Mouse (Mus musculus) C2C12 (cell line): ENCODE data around the gene Kcnma1.

Experiments used
- CEBPB ChIP-seq: IDR thresholded peaks from one replicate; pipeline ENCODE4 v1.6.1; 2011; ENCODE audit warnings: low read depth, mild to moderate bottlenecking, control low read depth, moderate library complexity
- CTCF ChIP-seq: IDR thresholded peaks from one replicate; pipeline ENCODE4 v1.5.1; 2011; ENCODE audit not compliant: control insufficient read depth, insufficient read depth, insufficient read length

GRCm38 (mm10) chr14:23470071-23470470, 544.2 kb downstream of the Kcnma1 start:
- TF ChIP-seq CTCF (no peak), CEBPB (no peak)
